Mouse (Mus musculus) stomach, postnatal 0 days (tissue): Measurements from ENCODE around the gene Pawr. TPM values are rescaled to one million over a fixed set of nuclear protein-coding genes. Genes with fewer than 3 reads are reported as not detected.
A peak's percentile ranks its signal among the peaks of the same experiment; 100 is the strongest.

ENCODE experiments used
- ATAC-seq: fragments of 200-750 bp; cut with Nextera tagmentation; 2 replicates; pipeline ENCODE4 v1.8.0; 2017; ENCODE audit not compliant: low FRiP score, low TSS enrichment
- DNase-seq: peaks from one replicate; pipeline ENCODE4 v3.0.0-alpha.2; 2016; ENCODE audit warnings: low spot score
- H3K27ac ChIP-seq: fragments of 300-500 bp; sonication (generic); replicated peaks from 2 replicates; pipeline ENCODE4 v1.5.1; 2014; ENCODE audit warnings: mild to moderate bottlenecking, control low read depth
- H3K27me3 ChIP-seq: fragments of 300-500 bp; sonication (generic); 2 replicates; pipeline ENCODE4 v1.6.1; 2014; ENCODE audit warnings: low read length; ENCODE audit not compliant: control insufficient read depth, insufficient read depth
- H3K36me3 ChIP-seq: fragments of 300-500 bp; sonication (generic); 2 replicates; pipeline ENCODE4 v1.6.1; 2014; ENCODE audit warnings: low read length, mixed read lengths; ENCODE audit not compliant: control insufficient read depth, insufficient read depth
- H3K4me1 ChIP-seq: fragments of 300-500 bp; sonication (generic); replicated peaks from 2 replicates; pipeline ENCODE4 v1.6.1; 2014; ENCODE audit warnings: antibody characterized with exemption; ENCODE audit not compliant: control insufficient read depth, insufficient read depth
- H3K4me2 ChIP-seq: fragments of 300-500 bp; sonication (generic); replicated peaks from 2 replicates; pipeline ENCODE4 v1.6.1; 2014; ENCODE audit warnings: low read depth, mild to moderate bottlenecking, control low read depth, moderate library complexity
- H3K4me3 ChIP-seq: fragments of 300-500 bp; sonication (generic); 2 replicates; pipeline ENCODE4 v1.5.1; 2014; ENCODE audit warnings: low read depth, low read length, control low read depth
- H3K9ac ChIP-seq: fragments of 300-500 bp; sonication (generic); 2 replicates; pipeline ENCODE4 v1.6.1; 2014; ENCODE audit warnings: mild to moderate bottlenecking, low read length, control low read depth, mixed read lengths
- H3K9me3 ChIP-seq: fragments of 300-500 bp; sonication (generic); 2 replicates; pipeline ENCODE4 v1.6.1; 2016; ENCODE audit warnings: low read length; ENCODE audit not compliant: control insufficient read depth
- CTCF ChIP-seq: IDR thresholded peaks from 2 replicates; pipeline ENCODE4 v1.5.1; 2016; ENCODE audit warnings: antibody characterized with exemption, low read depth, mild to moderate bottlenecking, moderate library complexity
- EP300 ChIP-seq: optimal IDR thresholded peaks from 2 replicates; pipeline ENCODE3; 2016; ENCODE audit warnings: antibody characterized with exemption
- WGBS: fragments of 180-500 bp; shearing (Covaris S2); extraction: QIAGEN DNeasy Blood & Tissue Kit; methylation state at CpG from one replicate; pipeline ENCODE4 v1.1.7; 2014; 5-methylcytosine and 5-hydroxymethylcytosine counted together
- microRNA-seq: library from miRNA; unstranded; fragments of <30 nt; microRNA quantifications from one replicate; pipeline ENCODE4, GENCODE M21; 2016
- polyA plus RNA-seq: library from polyadenylated mRNA; unstranded; fragments of >200 nt; fragmentation: Nextera tagmentation; extraction: Ambion mirVana; gene quantifications from 2 replicates; pipeline ENCODE4 v1.2.1, GENCODE M21; 2015

The Pawr gene
- polyA plus RNA-seq, 1 experiment from 2014 or later: 14.7 TPM

GRCm38 (mm10) chr10:108453561-108453960 lies 121.6 kb downstream of the Pawr start:
- 30% methylated on average over 2 of the region's 2 CpGs for WGBS
- Histone ChIP-seq H3K27me3 (no peaks in the 10 kb centered on the region), H3K4me3 (no peak overlapping the region), H3K36me3 (no peaks in the 10 kb centered on the region), H3K9me3 (no peaks in the 10 kb centered on the region), H3K4me1 (no peaks in the 10 kb centered on the region), H3K9ac (no peak overlapping the region), H3K4me2 (no peak overlapping the region), H3K27ac (no peak overlapping the region)
- no peak for DNase-seq
- ATAC-seq: peak; percentile 42; the same call in 1 of the 2 replicates
- TF ChIP-seq EP300 (no peak), CTCF (no peak)

- H3K9ac ChIP-seq: 0 out of 2 replicates have a peak overlapping the region, but pooled peaks have one; percentile 13
- H3K4me2 ChIP-seq: no peak overlapping the region
- H3K27me3 ChIP-seq: no peaks in the 10 kb centered on the region
- DNase-seq (peak; percentile 39), ATAC-seq (peak; percentile 77)
- H3K27ac ChIP-seq: no peak overlapping the region
- no peaks in the 10 kb centered on the region for H3K4me1 ChIP-seq
- no peaks in the 10 kb centered on the region for H3K36me3 ChIP-seq
- 54% methylated on average over 11 of the region's 11 CpGs for WGBS
- no peak overlapping the region for H3K4me3 ChIP-seq
- TF ChIP-seq CTCF (0 out of 2 replicates have a peak, but pooled peaks have one; percentile 4), EP300 (no peak)
- H3K9me3 ChIP-seq: no peaks in the 10 kb centered on the region
Observed at GRCm38 (mm10) chr10:108454691-108455117, 122.8 kb downstream of the Pawr start.

- Histone ChIP-seq H3K9me3 (no peaks in the 10 kb centered on the region), H3K4me3 (no peak overlapping the region), H3K4me2 (no peak overlapping the region), H3K27ac (no peak overlapping the region), H3K27me3 (no peaks in the 10 kb centered on the region), H3K9ac (no peak overlapping the region), H3K36me3 (no peaks in the 10 kb centered on the region), H3K4me1 (no peaks in the 10 kb centered on the region)
- no peak for TF ChIP-seq EP300
- TF ChIP-seq CTCF: no peak
- ATAC-seq: 0 out of 2 replicates have a peak, but pooled peaks have one; percentile 6
- 67% methylated on average over 10 of the region's 10 CpGs for WGBS
- DNase-seq: no peak
Observed at GRCm38 (mm10) chr10:108455204-108455603, 123.3 kb downstream of the Pawr start.

GRCm38 (mm10) chr10:108455883-108456282 lies 124.0 kb downstream of the Pawr start:
- WGBS: 69% methylated on average over 2 of the region's 2 CpGs

GRCm38 (mm10) chr10:108457054-108457453 lies 125.1 kb downstream of the Pawr start:
- no peaks in the 10 kb centered on the region for H3K9me3 ChIP-seq
- no peak for ATAC-seq
- WGBS: 100% methylated on average over 2 of the region's 2 CpGs

More at GRCm38 (mm10) chr10:108455883-108456282, 124.0 kb downstream of the Pawr start:
- no peak overlapping the region for H3K9ac ChIP-seq
- no peaks in the 10 kb centered on the region for H3K36me3 ChIP-seq
- H3K27ac ChIP-seq: no peak overlapping the region
- DNase-seq: no peak
- ATAC-seq: no peak
- H3K9me3 ChIP-seq: no peaks in the 10 kb centered on the region
- H3K4me3 ChIP-seq: no peak overlapping the region
- TF ChIP-seq EP300: no peak
- peak; percentile 50 for TF ChIP-seq CTCF
- no peak overlapping the region for H3K4me2 ChIP-seq
- H3K4me1 ChIP-seq: no peaks in the 10 kb centered on the region
- H3K27me3 ChIP-seq: no peaks in the 10 kb centered on the region

GRCm38 (mm10) chr10:108461862-108462261 lies 129.9 kb downstream of the Pawr start:
- H3K36me3 ChIP-seq: no peaks in the 10 kb centered on the region

More at GRCm38 (mm10) chr10:108457054-108457453, 125.1 kb downstream of the Pawr start:
- Histone ChIP-seq H3K27me3 (no peaks in the 10 kb centered on the region), H3K4me3 (no peak overlapping the region), H3K36me3 (no peaks in the 10 kb centered on the region), H3K4me1 (no peaks in the 10 kb centered on the region), H3K4me2 (no peak overlapping the region), H3K9ac (no peak overlapping the region), H3K27ac (no peak overlapping the region)
- no peak for DNase-seq
- TF ChIP-seq CTCF: no peak
- TF ChIP-seq EP300: no peak

More at GRCm38 (mm10) chr10:108461862-108462261, 129.9 kb downstream of the Pawr start:
- no peak overlapping the region for H3K9ac ChIP-seq
- no peak overlapping the region for H3K4me3 ChIP-seq
- WGBS: 82% methylated on average over 2 of the region's 2 CpGs
- TF ChIP-seq CTCF (no peak), EP300 (no peak)
- H3K4me2 ChIP-seq: no peak overlapping the region
- no peaks in the 10 kb centered on the region for H3K4me1 ChIP-seq
- ATAC-seq (no peak), DNase-seq (no peak)
- no peaks in the 10 kb centered on the region for H3K27me3 ChIP-seq
- no peaks in the 10 kb centered on the region for H3K9me3 ChIP-seq
- H3K27ac ChIP-seq: no peak overlapping the region

Small RNAs within 50 kb of the gene (microRNA-seq; reads per million reads assigned to microRNA genes)
- gene Gm25591: not detected

Other genes starting within 250 kb of the Pawr start
- 71.1 and 72.5 TPM in 2 replicates for gene Ppp1r12a, start 169.9 kb upstream of the Pawr start, polyA plus RNA-seq